Mouse (Mus musculus) forebrain, embryonic 15.5 days (tissue): ENCODE measurements around the gene Atp6v1e1. TPM values are rescaled to one million over a fixed set of nuclear protein-coding genes. Genes with fewer than 3 reads are reported as not detected.

Experiments
- microRNA-seq: library from miRNA; unstranded; fragments of <30 nt; microRNA quantifications from one replicate; pipeline ENCODE4, GENCODE M21; 2016
- polyA plus RNA-seq: library from polyadenylated mRNA; unstranded; fragments of >200 nt; fragmentation: Nextera tagmentation; extraction: Ambion mirVana; gene quantifications from 2 replicates; pipeline ENCODE4 v1.2.1, GENCODE M21; 2015

The Atp6v1e1 gene
- polyA plus RNA-seq, 1 experiment from 2014 or later = 225 TPM

Small RNA genes within 50 kb of the gene (microRNA-seq; reads per million reads assigned to microRNA genes)
- not detected for gene Gm25193

Other genes with a start within 250 kb of the Atp6v1e1 start
- gene Cecr2, start 156.4 kb downstream of the Atp6v1e1 start, polyA plus RNA-seq = 5.7 and 7.1 TPM in 2 replicates
- gene Slc25a18, start 49.2 kb downstream of the Atp6v1e1 start, polyA plus RNA-seq = 1.3 and 3.2 TPM in 2 replicates
- 32.6 and 32.9 TPM in 2 replicates for gene Bcl2l13, start 13.4 kb upstream of the Atp6v1e1 start, polyA plus RNA-seq
- gene Bid, start 94.1 kb upstream of the Atp6v1e1 start, polyA plus RNA-seq = 24.3 TPM in 2 replicates